Mouse (Mus musculus) liver, embryonic 14.5 days (tissue): ENCODE results near the gene Ccdc78. TPM values are rescaled to one million over a fixed set of nuclear protein-coding genes. Genes with fewer than 3 reads are reported as not detected.

Source experiments
- ATAC-seq: fragments of 200-750 bp; cut with Nextera tagmentation; 2 replicates; pipeline ENCODE4 v1.8.0; 2017; ENCODE audit warnings: moderate number of reproducible peaks, mild to moderate bottlenecking, moderate library complexity; ENCODE audit not compliant: insufficient read depth
- DNase-seq, 3 experiments: peaks; one replicate each; pipeline ENCODE4 v3.0.0-alpha.2; 2012 to 2013; ENCODE audit warnings: low read depth in 3 of 3, low spot score in 3 of 3
- H3K27ac ChIP-seq: fragments of 300-500 bp; sonication (generic); 2 replicates; pipeline ENCODE4 v1.5.1; 2014; ENCODE audit warnings: moderate library complexity, mild to moderate bottlenecking, control low read depth, inconsistent platforms
- H3K27me3 ChIP-seq: fragments of 300-500 bp; sonication (generic); 2 replicates; pipeline ENCODE4 v1.6.1; 2014; ENCODE audit warnings: mild to moderate bottlenecking, low read length, moderate library complexity; ENCODE audit not compliant: control insufficient read depth, insufficient read depth
- H3K36me3 ChIP-seq: fragments of 300-500 bp; sonication (generic); replicated peaks from 2 replicates; pipeline ENCODE4 v1.6.1; 2014; ENCODE audit warnings: low read depth; ENCODE audit not compliant: control insufficient read depth, insufficient read depth
- H3K4me1 ChIP-seq, 2 experiments: fragments of 200-500 bp in 1 of 2; fragments of 300-500 bp in 1 of 2; sonication (generic) in 1 of 2; replicated peaks; 2 replicates each; pipeline ENCODE4 v1.6.1; 2012 to 2014; ENCODE audit warnings: antibody characterized with exemption in 1 of 2, inconsistent platforms in 1 of 2, low read length in 1 of 2; ENCODE audit not compliant: control insufficient read depth in 2 of 2, insufficient read depth in 2 of 2
- H3K4me2 ChIP-seq: fragments of 300-500 bp; sonication (generic); 2 replicates; pipeline ENCODE4 v1.6.1; 2014; ENCODE audit warnings: low read depth, mild to moderate bottlenecking, control low read depth, moderate library complexity
- H3K4me3 ChIP-seq, 2 experiments: fragments of 200-500 bp in 1 of 2; fragments of 300-500 bp in 1 of 2; sonication (generic) in 1 of 2; 2 replicates each; pipeline ENCODE4 v1.5.1; 2012 to 2014; ENCODE audit warnings: low read depth in 2 of 2, low read length in 2 of 2, mild to moderate bottlenecking in 2 of 2, control low read depth in 1 of 2, inconsistent platforms in 1 of 2, moderate library complexity in 1 of 2; ENCODE audit not compliant: insufficient read depth in 1 of 2
- H3K9ac ChIP-seq: fragments of 300-500 bp; sonication (generic); replicated peaks from 2 replicates; pipeline ENCODE4 v1.6.1; 2014; ENCODE audit warnings: mild to moderate bottlenecking, control low read depth, moderate library complexity
- H3K9me3 ChIP-seq: fragments of 300-500 bp; sonication (generic); 2 replicates; pipeline ENCODE4 v1.6.1; 2016; ENCODE audit warnings: low read length, mixed read lengths; ENCODE audit not compliant: control insufficient read depth
- CTCF ChIP-seq: IDR thresholded peaks from 2 replicates; pipeline ENCODE4 v1.5.1; 2016; ENCODE audit warnings: antibody characterized with exemption, low read depth, control low read depth
- EP300 ChIP-seq: IDR thresholded peaks from 2 replicates; pipeline ENCODE4 v1.6.1; 2016; ENCODE audit warnings: antibody characterized with exemption, low read depth
- WGBS: fragments of 180-500 bp; shearing (Covaris S2); extraction: QIAGEN DNeasy Blood & Tissue Kit; methylation state at CpG from one replicate; pipeline ENCODE4 v1.1.7; 2014; ENCODE audit not compliant: insufficient replicate concordance; 5-methylcytosine and 5-hydroxymethylcytosine counted together
- polyA plus RNA-seq, 2 experiments: library from polyadenylated mRNA; depleted of rRNA in 1 of 2; stranded (reverse) in 1 of 2; unstranded in 1 of 2; fragments of >200 nt; fragmentation: Nextera tagmentation in 1 of 2; extraction: Ambion mirVana in 1 of 2; gene quantifications; 2 replicates each; pipeline versions ENCODE4 v1.2.1 to v1.2.3; 2012 to 2014

Ccdc78 gene
- polyA plus RNA-seq, 2 experiments = 0.02 TPM; not detected in 1

DNA sequence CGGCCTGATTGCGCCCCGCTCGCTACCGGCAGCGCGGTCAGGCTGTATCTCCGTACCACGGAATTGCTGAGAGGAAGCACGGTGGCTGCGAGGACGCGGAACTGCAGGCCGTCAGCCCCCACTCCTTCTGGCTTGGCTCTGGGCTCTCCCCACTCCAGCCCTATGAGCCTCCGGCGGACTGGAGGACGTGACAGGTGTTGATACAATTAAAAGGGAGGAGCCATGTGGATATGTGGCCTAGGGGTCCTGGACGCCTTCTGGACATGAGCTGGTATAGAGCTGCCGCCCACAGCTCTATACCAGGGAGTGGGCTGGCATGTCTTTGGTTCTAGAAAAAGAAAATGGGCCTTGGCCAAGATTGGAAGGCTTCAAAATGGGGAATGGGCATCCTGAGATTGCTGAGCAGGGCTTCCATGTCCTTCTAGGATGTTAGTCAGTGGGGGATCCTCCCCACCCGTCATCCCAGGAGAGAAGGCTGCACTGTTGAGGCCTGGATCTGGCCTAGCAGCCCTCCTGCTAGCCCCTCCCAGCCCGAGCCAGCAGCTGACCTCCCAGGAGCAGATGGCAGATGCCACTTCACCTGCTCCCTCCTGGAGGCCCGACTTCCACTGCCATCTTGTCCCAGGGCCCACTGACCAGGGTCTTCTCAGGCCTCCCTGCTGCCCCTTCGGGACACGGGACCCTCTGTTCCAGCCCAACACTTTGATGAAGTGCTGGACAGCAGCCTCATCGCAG lies 23.4 kb downstream of the Ccdc78 start:
- no peak overlapping the region for H3K27ac ChIP-seq
- ATAC-seq = no peak
- no peak for TF ChIP-seq EP300
- no peak for TF ChIP-seq CTCF
- no peaks in the 10 kb centered on the region for H3K4me1 ChIP-seq
- no peaks in the 10 kb centered on the region for H3K36me3 ChIP-seq
- H3K9ac ChIP-seq = no peak overlapping the region
- no peaks in the 10 kb centered on the region for H3K9me3 ChIP-seq
- peaks cover 43% of the 10 kb centered on the region for H3K27me3 ChIP-seq
- DNase-seq = no peak
- WGBS = 10% methylated on average over 25 of the region's 25 CpGs
- peak overlapping the region; percentile 15 to 53; a peak in 3 of 4 replicates for H3K4me3 ChIP-seq
- peak overlapping the region; percentile 61 for H3K4me2 ChIP-seq

DNA sequence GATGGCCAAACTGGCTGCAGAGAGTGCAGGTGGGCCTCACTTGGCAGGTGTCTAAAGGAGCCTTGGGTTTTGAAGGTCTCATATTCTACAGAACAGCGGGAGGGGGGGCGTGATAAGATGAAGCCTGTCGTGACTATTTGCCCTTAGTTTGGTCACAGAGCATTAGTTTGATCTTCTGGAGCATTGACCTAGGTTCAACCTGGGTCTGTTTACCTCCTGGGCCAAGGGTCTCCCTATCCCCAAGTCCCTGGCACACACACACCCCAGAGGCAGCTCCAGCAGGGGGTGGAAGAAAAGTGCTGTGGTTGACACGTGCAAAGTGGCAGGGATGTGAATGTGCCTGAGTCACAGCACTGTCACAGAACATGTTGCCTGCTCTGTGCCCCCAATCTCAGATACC lies 24.5 kb downstream of the Ccdc78 start:
- no peak for ATAC-seq

DNA sequence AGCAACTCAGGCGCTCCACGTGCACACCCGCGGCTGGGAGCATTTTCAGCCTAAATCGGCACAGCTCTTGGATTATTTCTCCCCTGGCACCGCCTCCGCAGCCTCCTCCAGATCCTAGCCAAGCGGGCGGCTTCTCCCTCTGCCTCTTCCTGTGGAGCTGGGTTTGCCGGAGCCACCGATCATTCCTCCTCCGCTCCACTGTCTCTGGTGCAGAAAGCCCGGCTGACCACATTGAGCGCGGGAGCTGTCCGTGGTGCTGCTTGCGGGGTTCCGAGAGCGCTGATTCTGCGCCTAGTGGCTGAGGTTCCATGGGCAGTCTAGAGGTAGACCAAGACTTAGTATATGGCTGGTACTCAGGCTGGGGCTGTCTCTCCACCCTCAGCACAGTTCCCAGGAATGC lies 27.1 kb downstream of the Ccdc78 start:
- Histone ChIP-seq H3K4me3 (no peak overlapping the region), H3K4me1 (no peaks in the 10 kb centered on the region), H3K27me3 (peaks cover 42% of the 10 kb centered on the region), H3K27ac (no peak overlapping the region), H3K9me3 (no peaks in the 10 kb centered on the region), H3K4me2 (no peak overlapping the region), H3K9ac (no peak overlapping the region), H3K36me3 (no peaks in the 10 kb centered on the region)
- TF ChIP-seq EP300 (no peak), CTCF (peak; percentile 74)
- DNase-seq = peak in 1 of 3 experiments; percentile 52
- ATAC-seq = no peak
- WGBS = 4% methylated on average over 20 of the region's 20 CpGs

More for the DNA sequence above, 24.5 kb downstream of the Ccdc78 start:
- no peak overlapping the region for H3K4me3 ChIP-seq
- no peaks in the 10 kb centered on the region for H3K4me1 ChIP-seq
- no peak overlapping the region for H3K9ac ChIP-seq
- DNase-seq = no peak
- peaks cover 43% of the 10 kb centered on the region for H3K27me3 ChIP-seq
- H3K36me3 ChIP-seq = no peaks in the 10 kb centered on the region
- WGBS = 45% methylated on average over 4 of the region's 4 CpGs
- no peaks in the 10 kb centered on the region for H3K9me3 ChIP-seq
- H3K4me2 ChIP-seq = no peak overlapping the region
- no peak for TF ChIP-seq EP300
- TF ChIP-seq CTCF = no peak
- H3K27ac ChIP-seq = no peak overlapping the region

DNA sequence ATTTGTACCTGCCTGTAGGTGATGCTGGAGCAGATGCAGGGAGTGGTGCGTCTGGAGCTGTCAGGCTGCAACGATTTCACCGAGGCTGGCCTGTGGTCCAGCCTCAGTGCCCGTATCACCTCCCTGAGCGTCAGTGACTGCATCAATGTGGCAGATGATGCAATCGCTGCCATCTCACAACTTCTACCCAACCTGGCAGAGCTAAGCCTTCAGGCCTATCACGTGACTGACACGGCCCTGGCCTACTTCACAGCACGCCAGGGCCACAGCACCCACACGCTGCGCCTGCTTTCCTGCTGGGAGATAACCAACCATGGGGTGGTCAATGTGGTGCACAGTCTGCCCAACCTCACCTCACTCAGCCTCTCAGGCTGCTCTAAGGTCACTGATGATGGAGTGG lies 31.3 kb downstream of the Ccdc78 start:
- H3K27ac ChIP-seq = no peak overlapping the region
- ATAC-seq (no peak), DNase-seq (no peak)
- 70% methylated on average over 11 of the region's 11 CpGs for WGBS
- no peak overlapping the region for H3K9ac ChIP-seq
- peaks cover 32% of the 10 kb centered on the region for H3K27me3 ChIP-seq
- H3K4me2 ChIP-seq = no peak overlapping the region
- H3K4me3 ChIP-seq = no peak overlapping the region
- no peak; the same call in 1 of the 2 replicates for TF ChIP-seq CTCF
- no peak for TF ChIP-seq EP300
- no peaks in the 10 kb centered on the region for H3K9me3 ChIP-seq
- H3K4me1 ChIP-seq = no peaks in the 10 kb centered on the region; a peak in 1 of 4 replicates
- H3K36me3 ChIP-seq = no peaks in the 10 kb centered on the region

DNA sequence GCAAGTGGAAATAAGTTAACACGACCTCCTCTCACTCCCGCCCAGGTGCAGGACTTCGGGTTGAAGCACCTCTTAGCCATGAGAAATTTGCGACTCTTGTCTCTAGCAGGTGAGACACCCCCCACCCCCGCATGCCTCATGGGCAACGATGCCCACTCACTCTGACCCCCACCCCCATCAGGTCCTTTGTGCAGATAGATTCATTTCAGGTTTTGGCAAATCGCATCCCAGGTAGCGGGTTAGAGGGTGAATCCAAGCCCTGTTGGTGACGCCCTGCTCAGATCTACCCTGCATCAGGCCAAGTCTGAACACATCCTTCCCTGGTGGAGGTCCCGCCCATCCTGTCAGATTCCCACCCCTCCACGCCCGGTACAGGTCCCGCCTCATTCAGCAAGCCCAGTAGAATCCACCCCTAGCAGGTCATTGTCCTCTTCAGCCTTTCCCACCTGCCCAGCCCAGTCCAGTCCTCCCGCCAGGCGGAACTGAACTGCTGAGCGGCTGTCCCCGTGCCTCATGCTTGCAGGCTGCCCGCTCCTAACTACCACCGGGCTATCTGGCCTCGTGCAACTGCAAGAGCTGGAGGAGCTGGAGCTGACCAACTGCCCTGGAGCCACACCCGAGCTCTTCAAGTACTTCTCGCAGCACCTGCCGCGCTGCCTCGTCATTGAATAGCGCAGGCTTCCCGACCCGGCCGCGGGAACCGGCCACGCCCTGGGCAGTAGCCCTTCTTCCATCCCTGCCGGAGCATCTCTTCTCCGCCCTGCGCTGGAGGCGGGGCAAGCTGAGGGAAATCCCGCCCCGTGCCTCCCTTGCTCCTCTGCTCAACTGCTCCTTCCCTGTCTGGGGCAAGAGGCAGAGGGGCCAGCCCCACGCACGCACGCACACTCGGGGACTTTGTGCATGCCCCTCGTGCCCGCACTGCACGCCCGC lies 32.7 kb downstream of the Ccdc78 start:
- Histone ChIP-seq H3K4me3 (0 out of 4 replicates have a peak overlapping the region, but pooled peaks of 1 of the 2 experiments have one; percentile 16), H3K36me3 (no peaks in the 10 kb centered on the region), H3K4me2 (peak overlapping the region; percentile 20; the same call in 1 of the 2 replicates), H3K27ac (no peak overlapping the region), H3K4me1 (peaks cover 1 to 5% of the 10 kb centered on the region in 2 experiments; a peak in 3 of 4 replicates), H3K27me3 (peaks cover 30% of the 10 kb centered on the region), H3K9me3 (no peaks in the 10 kb centered on the region), H3K9ac (no peak overlapping the region)
- 6% methylated on average over 46 of the region's 46 CpGs for WGBS
- TF ChIP-seq CTCF (no peak), EP300 (no peak)
- peak; percentile 44; the same call in 1 of the 2 replicates for ATAC-seq
- no peak for DNase-seq
